Mouse (Mus musculus): ENCODE measurements around the gene B3gnt5.
"Not testable (repeated sequence)": the region's sequence is repeated elsewhere in the genome, so short reads cannot be mapped to it uniquely, and the experiment has no call there.

B3gnt5 gene

GRCm38 (mm10) chr16:19760074-19760473 is at the start of gene B3gnt5:
Gene B3gnt5, plus strand, starts transcription at chr16:19760208.
- no peak for DNase-seq (ENCODE audit: low spot score in 2 of 2)

DNA sequence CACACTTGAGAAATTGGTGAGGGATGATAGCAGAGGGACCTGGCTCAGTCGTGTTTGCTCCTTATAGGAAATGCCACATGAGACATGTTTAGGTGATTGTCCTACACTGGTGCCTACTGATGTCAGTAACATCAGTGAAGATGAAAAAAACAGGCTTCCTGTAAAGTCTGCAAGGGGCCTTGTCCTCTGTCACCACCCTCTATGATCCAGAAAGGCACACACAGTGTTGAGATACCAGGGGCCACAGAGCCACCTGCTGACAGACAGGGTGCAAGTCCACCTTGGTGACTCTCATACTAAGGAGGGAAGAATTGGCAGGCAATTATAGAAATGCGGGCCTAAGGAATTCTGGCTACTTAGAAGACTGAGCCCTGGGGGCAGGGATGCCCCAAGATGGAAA is 39.0 kb upstream of the B3gnt5 start:
- DNase-seq (ENCODE audit: low spot score in 2 of 2), result no peak

GRCm38 (mm10) chr16:19724139-19724538 is 35.9 kb upstream of the B3gnt5 start:
- DNase-seq (ENCODE audit: low spot score in 2 of 2), result not testable (repeated sequence)

GRCm38 (mm10) chr16:19732896-19733295 is 27.1 kb upstream of the B3gnt5 start:
- no peak for DNase-seq (ENCODE audit: low spot score in 2 of 2)

DNA sequence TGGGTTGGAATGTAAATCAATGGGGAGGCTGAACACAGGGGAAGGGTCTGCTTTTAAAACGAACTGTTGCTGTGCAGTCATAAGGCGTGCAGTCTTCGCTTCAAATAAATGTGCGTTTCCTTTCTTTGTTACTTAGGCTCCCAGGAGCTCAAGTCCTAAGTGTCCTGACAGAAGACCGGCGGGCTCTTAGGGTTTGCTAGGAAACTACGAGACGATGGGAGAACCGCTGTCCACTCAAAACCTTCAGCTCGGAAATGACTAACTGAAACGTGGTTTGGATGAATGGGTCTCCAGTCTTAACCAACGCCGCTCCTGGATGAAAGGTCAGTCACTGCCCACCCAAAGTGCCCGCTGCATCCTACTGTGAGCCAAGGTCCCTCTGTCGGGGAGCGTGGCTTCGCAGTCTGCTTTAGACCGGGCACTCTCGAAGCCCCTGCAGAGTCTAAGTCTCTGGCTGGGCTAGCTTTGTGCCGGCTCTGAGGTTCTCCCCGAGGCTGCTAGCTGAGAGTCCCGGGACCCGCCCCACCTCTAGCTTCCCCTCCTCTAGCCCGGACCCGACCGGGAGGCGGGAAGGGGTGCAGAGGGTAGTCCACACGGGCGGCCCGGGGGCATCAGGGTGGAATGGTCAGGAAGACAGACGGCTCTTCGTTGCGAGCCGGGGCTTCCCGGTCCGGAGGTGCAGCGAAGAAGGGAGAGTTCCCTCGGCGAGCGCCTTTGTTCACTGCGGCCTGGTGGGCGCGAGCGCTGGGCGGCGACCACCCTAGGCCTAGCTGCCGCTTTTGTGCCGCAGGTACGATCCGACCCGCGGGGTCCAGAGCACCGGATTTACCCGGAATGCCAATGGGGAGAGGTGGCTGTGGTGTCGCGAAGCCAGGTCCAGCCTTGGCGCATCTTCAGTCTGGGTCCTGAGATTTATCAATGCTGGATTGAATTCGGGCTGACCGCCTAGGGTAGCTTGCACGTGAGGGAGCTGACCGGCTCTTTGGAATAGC is 793 bp downstream of the B3gnt5 start:
- peak; percentile 1 to 2 for DNase-seq (ENCODE audit: low spot score in 2 of 2)

- DNase-seq (ENCODE audit: low spot score in 2 of 2), result no peak
These were observed 1.7 kb downstream of the B3gnt5 start for GRCm38 (mm10) chr16:19761691-19762090.

DNA sequence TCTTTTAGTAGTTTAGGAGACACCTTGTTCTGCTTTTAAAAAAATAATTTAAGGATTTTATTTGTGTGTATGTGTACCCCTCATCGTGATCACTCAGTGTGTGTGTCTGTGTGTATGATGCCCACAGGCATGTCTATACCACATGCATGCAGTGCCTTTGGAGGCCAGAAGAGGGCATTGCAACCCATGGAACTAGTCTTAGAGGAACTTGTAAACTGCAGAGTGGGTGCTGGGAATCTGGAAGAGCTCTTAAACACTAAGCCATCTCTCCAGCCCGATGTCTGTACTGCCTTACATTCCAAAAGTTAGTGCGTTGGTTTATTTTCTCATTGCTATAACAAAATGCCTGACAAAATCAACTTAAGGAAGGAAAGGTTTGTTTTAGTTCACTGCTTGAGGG is 6.1 kb downstream of the B3gnt5 start:
- DNase-seq (ENCODE audit: low spot score in 2 of 2), result no peak

DNA sequence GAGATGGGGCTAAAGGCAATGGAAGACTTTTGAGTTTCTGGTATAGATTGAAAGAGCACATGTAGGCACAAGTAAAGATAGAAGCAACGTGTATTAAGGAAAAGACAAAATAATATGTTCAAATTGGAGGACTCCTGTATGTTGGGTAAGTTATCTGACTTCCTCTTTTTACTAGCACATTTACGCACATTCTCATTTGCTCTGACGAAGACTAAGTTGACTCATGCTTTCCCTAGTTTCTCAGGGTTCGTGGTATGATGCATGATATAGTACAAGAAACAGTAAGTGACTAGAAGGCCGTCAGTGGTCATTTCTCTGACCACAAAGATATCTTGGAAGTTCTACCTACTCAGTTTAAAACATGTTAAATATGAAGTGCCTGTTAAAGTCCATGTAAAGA is 8.0 kb downstream of the B3gnt5 start:
- no peak for DNase-seq (ENCODE audit: low spot score in 2 of 2)

- no peak for DNase-seq (ENCODE audit: low spot score in 2 of 2)
These were observed 12.0 kb downstream of the B3gnt5 start for GRCm38 (mm10) chr16:19772013-19772412.

DNA sequence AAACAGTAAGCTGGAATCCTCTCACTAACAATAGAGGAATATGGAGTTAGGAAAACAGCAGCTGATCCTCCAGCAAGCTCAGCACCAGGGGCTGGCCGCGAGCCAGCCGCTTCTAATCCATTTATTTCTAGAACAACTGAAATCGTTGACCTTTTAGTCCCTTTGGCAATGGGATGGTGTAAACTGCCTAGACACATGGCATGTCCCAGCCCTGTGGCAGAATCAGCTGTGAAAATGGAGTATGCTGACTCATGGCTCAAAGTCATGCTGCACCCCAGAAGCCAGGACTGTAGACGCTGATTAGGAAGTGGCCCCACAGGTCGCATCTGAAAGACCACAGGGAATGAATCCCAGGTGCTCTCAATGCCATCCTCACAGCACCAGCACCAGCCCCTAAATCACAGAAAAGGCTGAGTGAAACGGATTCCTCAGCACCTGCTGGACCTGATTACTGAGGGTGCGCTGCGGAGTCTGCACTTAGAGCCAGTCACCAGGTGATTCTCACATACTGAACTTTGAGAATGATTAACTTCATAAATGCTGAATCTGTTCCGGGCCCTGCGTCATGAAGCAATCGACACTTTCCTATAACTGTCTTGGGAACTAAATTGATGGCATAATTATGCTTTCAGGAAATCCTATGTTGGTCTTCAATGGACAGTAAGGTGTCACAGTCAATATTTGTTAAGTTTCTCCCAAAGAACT is 26.5 kb downstream of the B3gnt5 start:
- DNase-seq (ENCODE audit: low spot score in 2 of 2), result no peak

DNA sequence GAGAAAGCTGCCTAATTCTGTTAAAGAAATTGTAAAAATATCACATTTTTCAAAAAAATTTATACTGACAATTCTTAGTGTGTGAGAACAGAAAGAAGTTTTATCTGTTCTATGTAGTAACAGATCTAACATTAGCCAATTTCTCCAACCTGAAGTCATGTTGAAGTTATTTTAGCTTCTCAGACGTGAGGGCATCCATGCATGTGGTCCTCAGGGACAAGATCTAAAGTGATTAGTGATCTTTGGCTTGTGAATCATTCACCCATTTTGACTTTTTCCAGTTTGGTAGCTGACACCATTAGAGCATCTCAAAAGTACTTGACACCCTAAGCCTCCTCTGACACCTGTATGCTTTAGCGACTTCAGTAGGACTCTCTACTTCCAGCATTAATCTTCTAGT is 29.9 kb downstream of the B3gnt5 start:
- DNase-seq (ENCODE audit: low spot score in 2 of 2), result no peak

GRCm38 (mm10) chr16:19818801-19819200 is 58.8 kb downstream of the B3gnt5 start:
- DNase-seq (ENCODE audit: low spot score in 2 of 2), result no peak

Data from frontal cortex, postnatal 36 days (tissue).